In genomic region chr17:49993631-49994030, GRCm38 (mm10) we compare ENCODE assay signal across 16 mouse cellular contexts.
"Had no signal": no experiment of that assay in that cellular context is flagged by ENCODE, and none has a peak within 500 bp of the region (broad histone marks: within the 10 kb centered on the region; RNA-seq: fewer than 3 reads in every experiment).

No protein-coding gene starts in this region.

- ATAC-seq: midbrain, embryonic 15.5 days had no signal

- H3K27me3 ChIP-seq: midbrain, embryonic 12.5 days; midbrain, embryonic 15.5 days; neural tube, embryonic 13.5 days; stomach, embryonic 15.5 days had no signal

- DNase-seq: kidney, postnatal 25 days; layer of hippocampus, adult 9-11 months; lung, adult 2 months; lung, postnatal 14 days; lung, postnatal 4 days; right cerebral cortex, postnatal 25 days; spleen, adult 18-20 months; thymus, postnatal 25 days had no signal

- H3K9ac ChIP-seq: liver, embryonic 14.5 days; midbrain, embryonic 12.5 days; midbrain, embryonic 15.5 days; neural tube, embryonic 13.5 days; stomach, embryonic 15.5 days had no signal

- H3K9me3 ChIP-seq: midbrain, embryonic 12.5 days; midbrain, embryonic 15.5 days; neural tube, embryonic 13.5 days; stomach, embryonic 15.5 days had no signal

- H3K4me1 ChIP-seq: midbrain, embryonic 12.5 days; midbrain, embryonic 15.5 days; stomach, embryonic 15.5 days had no signal

- H3K4me3 ChIP-seq: layer of hippocampus, adult 2 months; midbrain, embryonic 12.5 days; midbrain, embryonic 15.5 days; myocyte; neural tube, embryonic 13.5 days; stomach, embryonic 15.5 days had no signal

- H3K27ac ChIP-seq: kidney, postnatal 0 days; layer of hippocampus, adult 2 months; liver, embryonic 14.5 days; midbrain, embryonic 12.5 days; midbrain, embryonic 15.5 days; neural tube, embryonic 13.5 days; stomach, embryonic 15.5 days had no signal

- H3K36me3 ChIP-seq: midbrain, embryonic 12.5 days; midbrain, embryonic 15.5 days; neural tube, embryonic 13.5 days; stomach, embryonic 15.5 days had no signal

- H3K4me2 ChIP-seq: midbrain, embryonic 12.5 days; midbrain, embryonic 15.5 days; neural tube, embryonic 13.5 days; stomach, embryonic 15.5 days had no signal
